Mouse (Mus musculus) skeletal muscle tissue, adult 2 months (tissue): ENCODE results near the gene Myod1.

Experiments used
- DNase-seq: peaks from one replicate; pipeline ENCODE4 v3.0.0-alpha.2; 2012; ENCODE audit warnings: low read depth, low spot score

Myod1 gene

DNA sequence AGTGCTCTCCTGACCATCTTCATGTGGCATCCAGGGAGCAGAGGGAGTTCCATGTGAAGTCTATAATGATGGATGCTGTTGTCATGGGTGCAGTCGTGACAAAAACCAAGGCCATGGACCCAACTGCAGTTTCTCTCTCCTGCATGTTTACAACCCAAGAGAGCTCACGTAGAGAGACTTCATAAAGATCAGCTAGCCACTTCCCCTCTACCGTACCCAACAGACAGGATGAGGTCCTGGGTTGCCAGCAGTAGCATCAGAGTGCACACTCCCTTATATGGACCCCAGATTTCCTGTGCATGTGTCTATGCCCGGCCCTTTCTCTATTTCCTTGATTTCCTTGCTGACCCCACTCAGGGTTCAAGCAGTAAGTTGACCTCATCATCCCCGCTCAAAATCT is 15.4 kb downstream of the Myod1 start:
- no peak for DNase-seq

DNA sequence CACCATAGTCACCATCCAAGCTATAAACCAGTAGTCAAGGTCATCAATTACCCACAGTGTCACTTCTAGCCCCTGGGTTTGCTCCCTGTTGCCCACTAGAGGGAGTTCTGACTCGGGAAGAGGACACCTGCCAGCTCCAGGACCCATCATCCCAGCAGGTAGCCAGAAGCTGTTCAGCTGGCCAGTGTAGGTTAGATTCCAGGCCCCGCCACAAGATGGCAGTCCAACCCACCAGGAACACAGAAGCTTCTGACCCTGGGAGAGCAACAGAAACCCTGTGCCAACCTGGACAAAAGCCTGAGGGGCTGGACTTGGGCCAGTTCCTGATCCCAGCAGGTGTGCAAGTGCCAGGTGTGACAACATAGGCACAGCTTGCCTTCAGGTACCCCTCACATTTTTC is 16.8 kb downstream of the Myod1 start:
- peak; percentile 81 for DNase-seq

DNA sequence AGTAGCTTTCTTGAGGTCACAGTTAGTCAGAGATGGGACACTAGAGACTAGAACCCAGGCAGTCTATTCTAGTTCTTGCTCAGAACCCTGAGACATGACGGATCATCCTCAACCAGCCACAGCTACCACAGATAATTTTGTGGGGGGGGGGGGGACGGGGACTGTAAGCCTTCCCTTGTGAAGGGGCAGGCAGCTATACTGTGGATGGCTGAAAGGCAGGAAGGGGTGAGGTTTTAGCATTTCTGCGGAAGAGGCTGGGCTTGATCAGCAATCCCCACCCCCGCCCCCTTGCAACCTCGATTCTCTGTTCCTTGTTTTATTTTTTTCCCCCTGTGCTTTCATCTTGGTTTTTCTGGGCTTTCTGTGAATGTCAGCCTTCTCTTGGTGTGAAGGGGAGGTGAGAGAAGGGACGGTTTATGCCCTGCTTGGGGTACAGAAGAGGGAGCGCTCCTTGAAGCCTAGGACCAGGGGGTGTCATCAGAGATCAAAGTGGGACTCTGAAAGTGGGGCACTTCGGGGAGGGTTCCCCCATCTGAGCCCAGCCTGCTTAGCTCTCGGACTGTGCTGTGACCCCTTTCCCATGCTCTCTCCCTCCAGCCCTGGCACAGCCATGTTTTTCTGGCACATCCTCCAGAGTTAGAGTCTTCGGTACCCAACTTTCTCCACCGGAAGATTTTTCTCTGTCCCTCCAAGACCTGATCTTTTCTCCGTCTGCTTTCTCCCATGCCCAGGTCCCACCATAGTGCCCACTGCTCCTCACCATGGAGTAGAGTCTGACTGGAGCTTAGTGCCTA is 17.6 kb downstream of the Myod1 start:
- no peak for DNase-seq

DNA sequence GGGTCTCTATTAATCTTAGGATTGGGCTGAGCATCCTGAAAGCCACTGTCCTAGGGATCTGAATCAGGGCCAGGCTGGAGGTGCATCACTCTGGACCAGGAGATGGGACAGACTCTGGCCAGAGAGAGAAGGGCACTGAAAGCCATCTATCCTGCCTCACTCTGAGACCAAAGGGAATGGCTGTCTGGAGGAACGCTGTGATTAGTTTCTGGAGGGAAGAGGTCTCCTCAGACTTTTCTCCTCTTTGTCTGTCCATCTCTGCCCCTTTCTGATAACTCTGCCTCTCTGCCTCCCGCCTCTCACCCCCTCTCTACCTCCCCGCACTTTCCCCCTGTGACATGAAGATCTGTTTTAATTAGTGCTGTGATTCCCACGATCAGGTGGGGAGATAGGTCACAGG is 18.7 kb downstream of the Myod1 start:
- DNase-seq, result no peak

DNA sequence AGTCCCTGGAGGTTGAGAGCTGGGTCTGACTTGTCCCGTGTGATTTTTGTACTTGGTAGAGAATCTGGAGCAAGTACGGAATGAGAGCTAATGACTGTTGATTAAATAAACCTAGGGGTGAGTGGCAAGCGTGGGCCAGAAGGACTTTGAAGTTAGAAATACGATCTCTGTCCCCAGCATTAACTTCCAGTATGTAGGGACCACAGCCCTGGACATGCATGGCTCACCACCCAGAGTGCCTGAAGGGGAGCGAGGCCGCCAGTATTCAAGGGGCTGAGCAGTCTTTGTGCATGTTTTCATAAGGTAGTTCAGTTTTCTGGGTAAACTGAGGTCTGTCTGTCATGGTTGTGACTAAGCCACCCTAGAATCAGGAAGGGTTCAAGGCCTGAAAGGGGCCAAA is 19.3 kb downstream of the Myod1 start:
- no peak for DNase-seq

DNA sequence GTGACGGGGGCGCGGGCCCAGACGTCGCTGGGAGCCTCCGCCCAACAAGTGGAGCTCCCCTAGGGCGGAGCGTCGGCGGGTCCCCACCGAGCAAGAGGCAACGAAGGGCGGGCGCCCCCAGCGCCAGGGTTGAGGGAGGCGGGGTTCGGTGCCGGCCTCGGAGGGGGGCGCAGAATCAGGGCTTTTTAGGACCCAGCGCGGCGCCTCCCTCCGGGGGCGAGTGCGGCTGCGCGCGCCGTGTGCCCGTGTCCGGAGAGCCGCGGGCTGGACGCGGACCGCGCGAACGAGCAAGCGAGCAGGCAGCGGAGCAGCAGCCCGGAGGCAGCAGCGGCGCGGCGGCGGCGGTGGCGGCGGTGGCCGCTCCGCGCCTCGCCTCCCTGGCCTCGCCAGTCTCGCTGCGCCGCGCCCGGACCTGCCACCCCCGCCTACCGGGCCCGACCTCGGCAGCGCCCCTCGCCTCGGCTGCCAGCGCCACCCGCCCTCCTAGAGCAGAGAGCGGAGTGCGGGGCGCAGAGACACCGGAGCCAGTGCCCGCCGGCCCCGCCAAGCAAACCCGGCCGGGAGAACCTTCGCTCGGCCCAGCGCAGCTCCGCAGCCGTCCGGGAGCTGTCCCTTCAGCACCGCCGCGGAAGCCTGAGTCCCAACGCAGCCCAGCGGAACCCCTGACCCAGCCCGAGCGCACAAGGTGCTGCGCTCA is 20.1 kb downstream of the Myod1 start, which contains the start of gene Kcnc1:
Gene Kcnc1 (plus strand): TSS at position 267 of the 697 bp plus-strand sequence.
- DNase-seq, result peak; percentile 77

DNA sequence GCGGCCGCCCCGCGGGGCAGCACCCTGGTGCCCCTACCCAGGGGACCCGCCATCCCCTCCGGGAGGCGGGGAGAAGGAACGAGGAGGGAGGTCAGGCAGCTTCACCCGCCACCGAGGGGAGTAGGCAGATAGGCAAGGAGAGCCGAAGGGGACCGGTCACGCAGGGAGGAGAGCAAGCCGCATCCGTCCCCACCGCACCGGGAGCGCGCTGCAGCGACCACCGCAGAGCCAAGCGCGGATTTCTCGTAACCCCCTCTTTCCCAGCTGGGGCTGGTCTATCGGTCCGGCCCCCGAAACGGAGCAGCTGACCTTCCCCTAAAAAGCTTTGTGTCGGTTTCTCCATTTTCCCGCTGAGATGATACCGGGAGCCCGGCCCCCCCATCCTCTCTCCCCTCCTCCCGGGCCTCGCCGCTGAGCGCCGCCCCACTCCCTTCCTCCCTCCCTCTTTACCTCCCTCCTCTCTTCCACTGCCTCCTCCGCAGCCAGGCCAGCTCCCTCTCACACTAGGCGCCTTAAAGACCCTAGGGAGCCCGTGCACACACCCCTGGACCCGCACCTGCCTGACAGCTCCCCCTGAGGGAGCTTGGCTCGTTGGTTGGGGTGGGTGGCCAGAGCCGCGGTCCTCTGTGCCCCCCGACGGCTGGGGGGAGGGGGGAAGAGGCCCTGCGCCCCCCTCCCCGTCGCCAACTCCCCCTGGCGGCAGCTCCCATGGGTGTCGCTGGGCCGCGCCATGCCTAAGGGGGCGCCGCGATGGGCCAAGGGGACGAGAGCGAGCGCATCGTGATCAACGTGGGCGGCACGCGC is 20.9 kb downstream of the Myod1 start:
- no peak for DNase-seq

DNA sequence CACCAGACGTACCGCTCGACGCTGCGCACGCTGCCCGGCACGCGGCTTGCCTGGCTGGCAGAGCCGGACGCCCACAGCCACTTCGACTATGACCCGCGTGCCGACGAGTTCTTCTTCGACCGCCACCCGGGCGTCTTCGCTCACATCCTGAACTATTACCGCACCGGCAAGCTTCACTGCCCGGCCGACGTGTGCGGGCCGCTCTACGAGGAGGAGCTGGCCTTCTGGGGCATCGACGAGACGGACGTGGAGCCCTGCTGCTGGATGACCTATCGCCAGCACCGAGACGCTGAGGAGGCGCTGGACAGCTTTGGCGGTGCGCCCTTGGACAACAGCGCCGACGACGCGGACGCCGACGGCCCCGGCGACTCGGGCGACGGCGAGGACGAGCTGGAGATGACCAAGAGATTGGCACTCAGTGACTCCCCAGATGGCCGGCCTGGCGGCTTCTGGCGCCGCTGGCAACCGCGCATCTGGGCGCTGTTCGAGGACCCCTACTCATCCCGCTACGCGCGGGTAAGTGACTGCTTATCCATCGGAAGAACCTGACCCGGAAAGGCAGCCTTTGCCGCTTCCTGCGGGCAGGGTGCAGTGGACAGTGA is 21.6 kb downstream of the Myod1 start:
- no peak for DNase-seq

DNA sequence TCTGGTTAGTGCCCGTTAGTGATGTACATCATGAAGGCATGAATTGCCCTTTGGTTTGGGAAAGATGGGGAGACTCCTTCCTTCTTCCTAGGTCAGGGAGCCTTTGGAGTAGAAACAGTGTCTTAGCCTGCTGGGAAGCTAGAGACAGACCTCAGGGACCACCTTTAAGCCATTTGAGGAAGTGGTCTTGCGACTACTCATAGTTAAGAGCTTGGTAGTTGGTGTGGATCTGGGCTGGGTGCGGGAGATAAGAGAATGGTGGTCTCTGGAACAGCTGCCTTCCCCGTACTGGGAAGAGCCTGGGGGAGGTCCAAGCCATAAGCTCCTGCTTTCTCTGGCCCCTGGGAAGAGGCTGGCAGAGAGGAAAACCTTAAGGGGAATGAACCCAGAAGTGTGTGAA is 22.3 kb downstream of the Myod1 start:
- DNase-seq, result no peak

DNA sequence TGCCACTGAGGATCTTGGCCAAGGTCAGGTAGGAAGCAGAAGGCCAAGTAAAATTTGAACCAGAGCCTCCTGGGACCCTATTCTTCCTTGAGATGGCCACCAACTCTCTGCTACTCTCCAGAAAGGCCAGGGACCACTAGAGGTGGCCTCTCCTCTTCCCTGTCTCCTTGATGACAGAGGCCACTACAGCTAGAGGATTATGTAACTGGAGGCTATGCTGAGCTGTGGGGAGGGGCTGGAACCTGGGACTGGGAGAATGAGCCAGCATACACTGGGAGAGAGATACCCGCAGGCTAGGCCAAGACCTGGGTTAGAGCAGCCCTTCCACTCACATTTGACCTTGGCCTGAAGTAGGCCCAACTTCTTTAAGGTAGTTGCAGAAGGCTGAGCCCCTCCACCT is 23.4 kb downstream of the Myod1 start:
- DNase-seq, result no peak

DNA sequence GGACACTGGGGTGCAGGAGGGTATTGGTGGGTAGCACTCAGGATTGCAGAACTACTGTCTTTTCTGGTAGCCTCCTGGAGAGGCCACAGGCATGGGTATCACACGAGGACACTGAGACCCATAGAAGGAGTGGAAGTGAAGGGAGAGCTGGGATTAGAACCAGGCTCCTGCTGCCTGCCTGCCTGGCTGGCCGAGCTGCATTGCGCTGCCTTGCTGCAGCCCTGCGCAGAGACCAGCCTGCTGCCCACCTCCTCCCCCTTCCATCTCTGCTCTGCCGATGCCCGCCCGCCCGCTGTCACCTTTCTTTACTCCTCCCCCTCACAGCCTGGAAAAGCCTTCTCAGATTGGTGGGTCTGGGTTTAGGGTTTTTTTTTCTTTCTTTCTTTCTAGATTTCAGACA is 24.1 kb downstream of the Myod1 start:
- no peak for DNase-seq

DNA sequence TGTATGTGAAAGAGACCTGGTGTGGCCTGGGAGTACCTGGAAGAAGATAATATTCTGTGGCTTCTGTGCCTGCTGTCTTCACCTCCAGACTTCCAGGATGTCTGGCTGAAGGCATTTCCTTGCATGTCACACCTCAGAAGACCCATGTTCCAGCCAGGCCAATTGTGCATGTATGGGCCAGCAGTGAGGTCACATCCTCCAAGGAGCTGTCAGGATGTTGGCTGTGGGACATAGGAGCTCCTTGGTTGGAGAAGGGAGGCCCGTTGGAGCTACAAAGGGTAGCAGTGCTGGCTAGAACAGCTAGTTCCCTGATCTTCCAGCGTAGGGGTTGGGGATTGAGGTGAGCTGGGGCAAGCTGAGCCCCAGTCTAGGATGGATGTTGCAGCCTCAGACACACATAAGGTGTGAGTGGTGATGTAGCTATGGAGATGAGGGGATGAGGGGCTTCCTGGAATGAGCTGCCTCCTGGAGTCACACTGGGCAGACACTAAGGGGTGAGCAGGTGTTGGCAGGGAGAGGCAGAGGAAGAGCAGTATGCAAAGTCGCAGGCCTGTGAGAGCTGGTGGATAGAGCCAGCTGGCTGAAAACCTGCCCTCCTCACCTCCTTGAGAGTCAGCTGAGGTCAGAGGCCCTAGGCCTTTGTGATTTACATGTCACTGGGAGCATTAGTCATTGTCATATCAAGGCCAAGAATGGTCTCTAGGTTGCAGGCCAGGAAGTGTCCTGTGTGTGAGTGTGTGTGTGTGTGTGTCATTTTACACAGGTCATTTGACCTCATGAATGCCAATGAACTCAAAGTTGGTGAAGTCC is 25.3 kb downstream of the Myod1 start:
- no peak for DNase-seq

DNA sequence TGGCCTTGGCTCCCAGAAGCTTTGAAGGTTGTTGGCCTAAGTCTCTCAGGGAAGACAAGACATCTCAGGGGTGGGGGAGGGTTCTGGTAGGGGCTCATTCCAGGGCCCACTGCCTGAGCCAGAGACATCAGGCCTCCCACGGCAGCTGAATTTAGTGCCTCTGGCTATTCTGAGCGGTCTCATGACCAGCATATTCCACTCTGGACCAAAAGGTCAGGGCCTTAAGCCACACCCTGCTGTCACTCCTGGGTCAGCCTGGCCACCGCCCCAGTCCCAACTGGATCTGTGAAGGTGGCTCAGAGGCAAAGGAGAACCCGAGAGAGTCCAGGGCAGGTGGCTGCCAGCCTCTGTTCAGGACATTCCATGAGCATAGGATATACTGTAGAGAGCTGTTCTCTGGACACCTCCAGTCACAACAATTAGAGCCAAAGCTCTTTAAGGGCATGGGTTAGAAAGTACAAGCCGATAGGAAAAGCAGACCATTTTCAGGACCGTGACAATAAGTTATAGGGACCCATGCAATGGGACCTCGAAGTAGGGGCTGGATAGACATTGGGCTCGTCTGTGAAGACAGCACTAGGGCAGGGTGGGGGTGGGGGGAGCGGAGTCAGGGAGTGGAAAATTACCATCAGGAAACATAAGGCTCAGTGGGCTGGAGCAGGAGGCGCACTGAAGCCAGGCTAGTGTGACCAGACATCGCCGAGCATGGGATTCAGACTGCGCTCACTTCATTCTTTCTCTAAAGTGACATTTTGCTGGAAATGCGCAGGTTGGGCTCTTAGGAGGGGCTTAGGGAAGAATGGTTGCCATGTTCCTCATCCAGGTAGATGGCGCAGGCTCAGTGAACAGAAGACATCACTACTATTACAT is 27.6 kb downstream of the Myod1 start:
- DNase-seq, result peak; percentile 95

DNA sequence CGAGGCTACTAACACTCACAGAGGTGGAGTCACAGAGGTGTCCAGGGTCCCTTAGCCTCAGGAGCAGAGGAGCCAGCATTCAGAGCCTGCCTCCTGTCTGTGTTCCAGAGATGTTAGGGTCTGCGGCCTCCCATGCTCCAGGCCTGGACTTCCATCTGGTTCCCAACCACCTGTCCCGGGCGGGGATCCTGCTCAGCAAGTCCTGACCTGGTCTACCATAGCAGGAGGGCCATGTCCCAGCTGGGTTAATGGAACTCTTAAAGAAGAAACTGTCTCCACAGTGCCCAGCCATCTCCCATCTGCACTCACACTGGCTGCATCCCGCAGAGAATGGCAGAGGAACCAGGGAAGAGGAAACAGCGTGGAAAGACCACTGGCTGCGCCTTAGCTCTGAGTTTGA is 28.5 kb downstream of the Myod1 start:
- DNase-seq, result no peak

DNA sequence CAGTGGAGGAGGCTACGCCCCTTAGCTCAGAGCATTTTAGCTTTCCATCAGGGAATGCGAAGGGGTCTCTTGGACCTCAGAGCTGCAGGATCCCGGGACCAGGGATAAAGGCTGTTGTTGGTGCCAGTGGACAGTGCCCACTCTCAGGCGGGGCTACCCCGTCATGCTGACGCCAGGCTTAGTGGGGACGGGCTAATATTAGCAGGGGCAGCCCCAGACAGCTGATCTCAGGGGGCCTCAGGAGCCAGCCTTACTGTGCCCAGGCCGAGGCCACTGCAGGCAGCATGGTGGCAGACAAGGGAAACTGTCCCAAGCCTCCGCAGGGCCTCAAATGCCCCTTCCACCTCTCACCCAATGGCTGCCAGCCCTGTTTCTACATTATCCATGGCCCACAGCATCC is 32.3 kb downstream of the Myod1 start:
- peak; percentile 89 for DNase-seq

DNA sequence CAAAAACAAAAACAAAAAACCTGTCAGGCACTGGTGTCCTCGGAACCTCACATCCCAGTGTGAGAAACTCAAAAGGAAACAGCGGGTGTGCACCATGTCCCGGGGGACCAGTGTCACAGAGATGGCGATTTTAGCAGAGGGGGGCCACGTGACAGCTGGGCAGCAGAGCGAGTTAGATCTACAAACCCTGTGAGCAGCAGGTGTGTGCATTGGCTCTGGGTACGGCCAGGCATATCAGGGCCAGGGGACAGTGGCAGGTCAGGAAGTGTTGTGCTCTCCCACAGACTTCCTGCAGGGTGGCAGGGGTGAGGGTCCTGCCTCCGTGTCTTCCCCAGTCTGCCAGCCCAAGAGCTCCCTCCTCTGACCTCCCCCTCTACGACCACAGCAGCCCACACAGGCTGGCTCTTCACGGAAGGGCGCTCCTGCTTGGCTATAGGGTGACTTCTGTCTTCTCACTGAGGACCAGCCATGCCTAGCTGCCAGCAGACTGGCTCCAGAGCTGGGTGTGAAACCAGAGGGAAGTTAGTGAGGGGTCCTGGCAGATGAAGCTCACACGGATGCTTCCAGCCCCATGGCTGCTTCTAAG is 33.0 kb downstream of the Myod1 start:
- DNase-seq, result peak; percentile 68

DNA sequence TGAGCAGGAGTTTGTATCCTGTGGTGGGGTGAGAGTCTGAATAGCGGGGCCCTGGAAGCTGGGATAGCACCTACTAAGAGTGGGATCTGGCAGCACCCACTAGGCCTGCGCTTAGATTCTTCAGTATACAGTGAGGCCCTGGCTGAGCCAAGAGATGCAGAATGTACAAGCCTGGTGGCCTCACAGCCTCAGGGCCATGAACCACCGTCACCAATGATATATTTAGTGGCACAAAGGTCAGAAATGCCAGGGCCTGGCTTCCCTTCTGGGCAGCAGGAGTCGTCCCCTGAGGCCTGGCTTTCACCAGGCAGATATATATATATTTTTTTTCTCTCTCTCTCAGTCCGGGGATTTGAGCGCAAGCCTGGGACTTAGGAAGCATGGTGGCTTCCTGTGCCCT is 34.5 kb downstream of the Myod1 start:
- peak; percentile 80 for DNase-seq

DNA sequence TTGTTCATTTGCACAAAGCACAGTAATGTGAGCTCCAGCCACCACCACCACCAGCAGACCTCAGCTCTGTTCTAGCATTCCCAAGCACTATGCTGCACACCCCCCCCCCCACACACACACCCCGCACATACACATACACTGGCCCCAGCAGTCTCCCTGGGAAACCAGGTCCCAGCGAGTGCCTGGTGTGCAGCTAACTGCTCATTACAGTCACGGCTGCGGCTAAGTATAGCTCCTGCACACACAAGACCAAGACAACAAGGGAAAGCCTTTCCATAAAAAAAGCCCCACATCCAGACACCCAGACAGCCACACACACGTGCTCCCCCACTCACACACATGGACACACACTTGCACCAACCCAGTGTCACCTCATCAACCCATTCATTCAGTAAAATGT is 36.5 kb downstream of the Myod1 start:
- no peak for DNase-seq

DNA sequence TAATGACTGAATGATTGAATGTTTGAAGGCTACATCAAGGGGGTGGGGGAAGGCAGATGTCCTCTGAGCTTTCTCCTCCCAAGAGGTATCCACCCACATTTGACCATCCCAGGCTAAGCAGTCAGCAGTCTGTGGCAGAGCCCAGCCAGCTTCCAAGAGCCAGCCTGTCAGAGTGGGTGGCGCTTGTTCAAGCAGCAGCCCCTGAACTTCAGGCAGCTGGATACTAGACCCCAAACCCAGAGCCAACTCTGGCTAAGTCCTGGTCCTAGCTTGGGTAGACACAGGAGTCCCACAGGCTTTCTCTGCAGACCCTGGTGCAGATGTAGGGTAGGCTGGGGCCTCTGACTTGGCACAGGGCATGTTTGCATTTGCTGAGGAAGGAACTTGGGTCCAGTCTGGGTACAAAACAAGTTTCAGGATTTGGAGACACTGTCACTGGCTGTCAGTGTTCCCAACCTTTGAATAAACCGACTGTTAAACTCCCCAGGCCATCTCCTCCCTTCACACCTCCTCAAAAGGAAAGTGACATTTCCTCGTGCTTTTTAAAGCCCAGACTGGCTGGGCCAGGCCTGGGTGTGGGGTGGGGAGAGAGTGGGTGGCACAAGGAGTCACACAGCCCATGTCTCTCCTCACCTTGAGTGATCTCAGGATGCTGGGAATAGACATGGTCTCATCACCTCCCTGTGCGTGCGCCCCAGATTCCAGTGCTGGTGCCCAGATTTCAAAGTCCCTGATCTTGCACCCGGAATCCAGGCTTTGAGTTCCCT is 37.9 kb downstream of the Myod1 start:
- peak; percentile 90 for DNase-seq
